Mouse (Mus musculus) spleen, adult 2 months (tissue): ENCODE measurements around the gene Stk39. TPM values are rescaled to one million over a fixed set of nuclear protein-coding genes. Genes with fewer than 3 reads are reported as not detected.

Experiments
- DNase-seq, 2 experiments: peaks; one replicate each; pipeline versions ENCODE4 v3.0.0 to v3.0.0-alpha.2; 2012 to 2021; ENCODE audit warnings: low spot score in 2 of 2, low read depth in 1 of 2
- H3K27ac ChIP-seq: fragments of 200-500 bp; 2 replicates; pipeline ENCODE4 v1.5.1; 2012; ENCODE audit warnings: low read length, inconsistent platforms; ENCODE audit not compliant: insufficient read depth
- H3K27me3 ChIP-seq: fragments of 200-500 bp; 2 replicates; pipeline ENCODE4 v1.6.1; 2012; ENCODE audit warnings: mild to moderate bottlenecking, moderate library complexity, low read length, inconsistent platforms; ENCODE audit not compliant: control insufficient read depth, insufficient read depth
- H3K36me3 ChIP-seq: fragments of 200-500 bp; 2 replicates; pipeline ENCODE4 v1.6.1; 2012; ENCODE audit warnings: mild to moderate bottlenecking, low read length, inconsistent platforms; ENCODE audit not compliant: control insufficient read depth, insufficient read depth
- H3K4me1 ChIP-seq: fragments of 200-500 bp; 2 replicates; pipeline ENCODE4 v1.6.1; 2011; ENCODE audit warnings: inconsistent platforms; ENCODE audit not compliant: control insufficient read depth, insufficient read depth, insufficient read length
- H3K4me3 ChIP-seq: fragments of 200-500 bp; 2 replicates; pipeline ENCODE4 v1.5.1; 2011; ENCODE audit warnings: mild to moderate bottlenecking, inconsistent platforms; ENCODE audit not compliant: insufficient read depth, insufficient read length; ENCODE audit errors: extremely low read depth
- CTCF ChIP-seq: fragments of 200-500 bp; IDR thresholded peaks from 2 replicates; pipeline ENCODE4 v1.5.1; 2011; ENCODE audit warnings: mild to moderate bottlenecking, inconsistent platforms; ENCODE audit not compliant: insufficient read depth, insufficient read length, insufficient replicate concordance; ENCODE audit errors: extremely low read depth
- POLR2A ChIP-seq: fragments of 200-500 bp; IDR thresholded peaks from 2 replicates; pipeline ENCODE4 v1.6.1; 2011; ENCODE audit warnings: low read depth, low read length, inconsistent platforms
- WGBS: fragments of 180-500 bp; shearing (Covaris S2); methylation state at CpG from one replicate; pipeline ENCODE4 v1.1.7; 2018; 5-methylcytosine and 5-hydroxymethylcytosine counted together
- polyA plus RNA-seq: library from polyadenylated mRNA; depleted of rRNA; stranded (reverse); fragments of >200 nt; gene quantifications from 2 replicates; pipeline ENCODE4 v1.2.3, GENCODE M21; 2012

The Stk39 gene
- polyA plus RNA-seq, 1 experiment, result 3.8 TPM

DNA sequence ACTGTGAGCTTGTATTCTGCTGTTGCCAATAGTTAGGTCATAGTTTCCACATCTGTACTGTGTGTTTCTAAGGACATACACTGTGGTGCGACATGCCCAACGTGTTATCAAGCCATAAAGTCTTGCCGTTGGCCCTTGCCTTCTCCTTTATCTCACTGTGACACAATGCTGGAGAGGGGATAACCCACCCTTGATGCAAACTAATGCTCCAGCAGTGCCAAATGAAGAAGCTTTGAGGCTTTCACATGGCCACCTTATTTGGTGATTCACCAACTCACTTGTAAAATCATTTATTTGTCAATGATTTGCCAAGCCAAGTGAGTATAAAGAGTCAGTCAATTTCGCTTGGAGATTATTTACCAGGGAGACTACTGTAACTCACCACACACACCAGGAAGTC is 46.0 kb downstream of the Stk39 start:
- no peak for DNase-seq
- 92% methylated on average over 4 of the region's 4 CpGs for WGBS
- no peaks in the 10 kb centered on the region for H3K36me3 ChIP-seq
- TF ChIP-seq CTCF, result no peak
- TF ChIP-seq POLR2A, result no peak
- no peaks in the 10 kb centered on the region; the same call in 1 of the 2 replicates for H3K4me1 ChIP-seq
- no peak overlapping the region for H3K4me3 ChIP-seq
- H3K27ac ChIP-seq, result no peak overlapping the region
- no peaks in the 10 kb centered on the region for H3K27me3 ChIP-seq

DNA sequence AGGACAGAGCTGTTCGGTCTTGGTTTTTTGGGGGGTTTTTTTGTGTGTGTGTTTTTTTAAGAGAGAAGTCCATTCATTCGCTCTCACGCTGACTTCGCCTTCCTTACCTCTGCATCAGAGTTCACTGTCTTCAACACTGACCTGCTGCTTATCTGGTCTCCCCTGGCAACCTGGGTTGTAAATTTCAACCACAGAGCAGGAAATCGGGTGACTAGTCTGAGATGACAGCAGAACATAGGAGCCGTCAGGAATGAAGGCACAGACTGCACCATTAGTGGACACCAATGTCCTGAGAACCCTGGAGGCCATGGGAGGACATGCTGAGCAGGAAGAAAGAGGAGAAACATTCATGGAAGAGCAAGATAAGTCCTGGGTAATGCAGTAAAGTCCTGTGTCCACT is 51.1 kb downstream of the Stk39 start:
- H3K36me3 ChIP-seq, result no peaks in the 10 kb centered on the region
- no peak overlapping the region for H3K4me3 ChIP-seq
- no peak for TF ChIP-seq POLR2A
- TF ChIP-seq CTCF, result no peak
- no peak for DNase-seq
- no peak overlapping the region for H3K27ac ChIP-seq
- H3K27me3 ChIP-seq, result no peaks in the 10 kb centered on the region
- WGBS, result 51% methylated on average over 6 of the region's 6 CpGs
- no peaks in the 10 kb centered on the region; the same call in 1 of the 2 replicates for H3K4me1 ChIP-seq

DNA sequence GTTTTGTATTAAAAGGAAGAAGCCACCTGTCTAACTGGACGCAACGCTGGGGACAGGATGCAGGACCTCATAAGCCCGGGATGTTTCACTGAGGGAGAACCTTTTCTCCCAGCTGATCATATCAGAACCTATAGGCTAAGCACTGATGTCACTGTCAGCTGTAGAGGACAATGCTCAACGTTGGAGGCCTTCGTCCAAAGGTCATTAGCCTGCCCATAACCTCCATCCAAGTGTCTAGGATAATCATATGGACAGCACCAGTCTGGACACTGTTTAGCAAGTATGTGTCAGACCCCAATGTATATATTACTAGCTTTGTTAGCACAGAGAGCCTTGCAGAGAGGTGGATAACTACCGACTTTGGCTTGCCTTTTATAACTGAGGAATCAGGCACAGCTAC is 51.8 kb downstream of the Stk39 start:
- H3K4me1 ChIP-seq, result no peaks in the 10 kb centered on the region; the same call in 1 of the 2 replicates
- no peak for TF ChIP-seq POLR2A
- no peak for TF ChIP-seq CTCF
- no peaks in the 10 kb centered on the region for H3K27me3 ChIP-seq
- DNase-seq, result no peak
- no peaks in the 10 kb centered on the region for H3K36me3 ChIP-seq
- no peak overlapping the region for H3K27ac ChIP-seq
- no peak overlapping the region for H3K4me3 ChIP-seq
- 91% methylated on average over 6 of the region's 6 CpGs for WGBS

DNA sequence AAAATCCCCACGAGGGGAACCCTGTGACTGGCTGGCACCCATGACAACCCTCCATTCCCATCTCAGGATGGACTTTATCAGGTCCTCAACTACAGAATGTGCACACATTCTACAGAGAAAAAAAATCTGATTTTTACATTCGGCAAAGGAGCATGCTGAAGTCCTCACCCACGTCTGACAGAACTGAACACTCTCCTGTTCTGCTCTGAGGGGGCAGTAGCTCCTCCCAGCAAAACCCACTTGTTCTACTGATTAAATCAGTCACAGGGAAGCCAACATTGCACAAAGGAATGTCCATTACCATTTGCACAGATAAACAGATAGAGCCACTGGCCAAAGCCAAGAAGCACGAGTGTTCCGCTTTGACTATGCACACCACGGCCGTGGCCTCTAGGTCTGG is 52.3 kb downstream of the Stk39 start:
- H3K36me3 ChIP-seq, result no peaks in the 10 kb centered on the region
- H3K4me3 ChIP-seq, result no peak overlapping the region
- H3K27ac ChIP-seq, result no peak overlapping the region
- H3K27me3 ChIP-seq, result no peaks in the 10 kb centered on the region
- WGBS, result 88% methylated on average over 7 of the region's 7 CpGs
- TF ChIP-seq CTCF (no peak), POLR2A (no peak)
- H3K4me1 ChIP-seq, result no peaks in the 10 kb centered on the region; the same call in 1 of the 2 replicates
- DNase-seq, result no peak

DNA sequence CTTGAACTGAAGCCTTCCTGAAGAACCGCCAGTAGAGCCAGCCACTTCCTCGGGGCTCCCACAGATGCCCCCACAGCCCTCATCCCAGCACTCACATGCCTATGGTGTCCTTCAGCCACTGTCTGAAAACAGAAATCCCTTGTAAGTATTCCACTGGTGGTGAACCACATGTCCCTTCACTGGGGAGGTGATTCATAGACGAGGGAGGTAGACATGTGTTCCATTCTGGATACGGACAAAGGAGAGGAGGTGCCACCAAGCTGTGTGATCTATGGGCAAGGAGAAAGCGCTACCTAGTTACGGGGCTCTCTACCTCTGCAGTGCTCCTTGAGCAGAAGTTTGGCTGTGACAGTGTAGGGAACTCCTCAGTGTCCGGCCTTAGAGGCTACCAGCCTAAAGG is 52.9 kb downstream of the Stk39 start:
- Histone ChIP-seq H3K27ac (no peak overlapping the region), H3K4me3 (no peak overlapping the region), H3K27me3 (no peaks in the 10 kb centered on the region), H3K36me3 (no peaks in the 10 kb centered on the region), H3K4me1 (no peaks in the 10 kb centered on the region; the same call in 1 of the 2 replicates)
- DNase-seq, result no peak
- 93% methylated on average over 7 of the region's 7 CpGs for WGBS
- no peak for TF ChIP-seq CTCF
- TF ChIP-seq POLR2A, result no peak

DNA sequence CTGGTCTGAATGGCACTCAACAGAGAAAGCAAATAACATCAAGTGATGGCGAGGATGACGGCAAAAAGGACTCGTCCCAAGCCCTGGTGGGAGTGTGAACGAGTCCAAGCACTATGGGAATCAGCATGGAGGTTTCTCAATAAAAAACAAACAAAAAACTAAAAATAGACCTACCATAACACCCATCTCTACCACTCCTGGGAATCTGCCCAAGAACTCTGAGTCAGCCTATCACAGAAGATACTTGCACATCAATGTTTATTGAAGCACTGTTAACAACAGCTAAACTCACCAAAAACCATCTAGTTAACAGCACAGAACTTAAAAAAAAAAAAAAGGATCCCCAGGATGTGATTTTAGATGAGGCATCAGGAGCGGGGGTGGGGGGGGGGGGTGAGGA is 55.0 kb downstream of the Stk39 start:
- Histone ChIP-seq H3K36me3 (no peaks in the 10 kb centered on the region), H3K4me3 (no peak overlapping the region), H3K4me1 (no peaks in the 10 kb centered on the region; the same call in 1 of the 2 replicates), H3K27me3 (no peaks in the 10 kb centered on the region), H3K27ac (no peak overlapping the region)
- 91% methylated on average over 5 of the region's 5 CpGs for WGBS
- TF ChIP-seq POLR2A, result no peak
- no peak for TF ChIP-seq CTCF
- DNase-seq, result no peak

DNA sequence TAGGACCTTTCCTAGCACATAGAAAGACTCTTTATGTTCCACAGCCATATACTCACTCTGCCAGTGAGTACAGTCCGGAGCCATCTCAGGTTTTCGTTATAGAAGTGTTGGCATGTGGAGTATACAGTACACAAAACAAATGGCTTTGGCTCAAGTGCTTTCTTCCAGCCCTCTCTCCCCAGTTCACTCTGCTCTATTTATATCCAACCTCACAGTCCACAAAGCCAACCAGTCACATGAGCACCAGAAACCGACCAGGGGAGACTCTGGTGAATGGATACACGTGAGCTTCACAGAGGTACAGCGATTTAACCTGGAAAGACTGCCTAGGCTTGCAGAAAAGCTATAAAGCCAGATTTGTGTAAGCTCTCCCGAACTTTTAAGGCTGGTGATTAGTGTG is 56.4 kb downstream of the Stk39 start:
- Histone ChIP-seq H3K27me3 (no peaks in the 10 kb centered on the region), H3K36me3 (no peaks in the 10 kb centered on the region), H3K4me1 (no peaks in the 10 kb centered on the region), H3K4me3 (no peak overlapping the region), H3K27ac (no peak overlapping the region)
- 84% methylated on average over 6 of the region's 6 CpGs for WGBS
- TF ChIP-seq CTCF (no peak), POLR2A (no peak)
- DNase-seq, result no peak
